Mouse (Mus musculus): ENCODE data around the gene Olfr1443. TPM values are rescaled to one million over a fixed set of nuclear protein-coding genes. Genes with fewer than 3 reads are reported as not detected.

The Olfr1443 gene
- total RNA-seq, 2 experiments from 2014 or later: not detected

Other genes starting within 250 kb of the Olfr1443 start
- 1 to 10 TPM; 6.7 to 7.4 TPM for gene Mpeg1, start 217.3 kb upstream of the Olfr1443 start, total RNA-seq (2021)
- 10 to 100 TPM; 33.6 to 36.6 TPM for gene Dtx4, start 176.7 kb upstream of the Olfr1443 start, total RNA-seq (2021)
- gene Fam111a, start 132.4 kb upstream of the Olfr1443 start, total RNA-seq (2021): 1 to 10 TPM; 1.3 to 1.6 TPM
- not detected for gene Gm4952, start 78.1 kb upstream of the Olfr1443 start, total RNA-seq (2021)
- gene Glyat, start 44.8 kb upstream of the Olfr1443 start, total RNA-seq (2021): under 1 TPM; 0.17 to 0.28 TPM
- not detected for gene Olfr1442, start 7.7 kb upstream of the Olfr1443 start, total RNA-seq (2021)
- gene Keg1, start 17.7 kb downstream of the Olfr1443 start, total RNA-seq (2021): not detected
- 1 to 10 TPM; 2.9 to 4.1 TPM for gene Cntf, start 87.5 kb downstream of the Olfr1443 start, total RNA-seq (2021)
- gene Zfp91, start 118.0 kb downstream of the Olfr1443 start, total RNA-seq (2021): 10 to 100 TPM; 96.1 to 96.3 TPM
- 1 to 10 TPM; 1.1 to 2.0 TPM for gene Lpxn, start 118.1 kb downstream of the Olfr1443 start, total RNA-seq (2021)
- not detected for gene Gm5244, start 168.6 kb downstream of the Olfr1443 start, total RNA-seq (2021)
- not detected for gene Olfr1444, start 179.2 kb downstream of the Olfr1443 start, total RNA-seq (2021)
- not detected for gene Olfr1445, start 205.7 kb downstream of the Olfr1443 start, total RNA-seq (2021)
- gene Olfr1446, start 215.4 kb downstream of the Olfr1443 start, total RNA-seq (2021): not detected
- not detected for gene Olfr1447, start 225.6 kb downstream of the Olfr1443 start, total RNA-seq (2021)
- gene Olfr1448, start 246.3 kb downstream of the Olfr1443 start, total RNA-seq (2021): not detected